Mouse (Mus musculus) midbrain, postnatal 0 days (tissue): ENCODE data around the gene Slc44a1. TPM values are rescaled to one million over a fixed set of nuclear protein-coding genes. Genes with fewer than 3 reads are reported as not detected.

ENCODE experiments used
- ATAC-seq: fragments of 200-750 bp; cut with Nextera tagmentation; 2 replicates; pipeline ENCODE4 v1.8.0; 2017; ENCODE audit warnings: moderate number of reproducible peaks, mild to moderate bottlenecking, moderate TSS enrichment, moderate library complexity; ENCODE audit not compliant: low FRiP score
- DNase-seq: peaks from one replicate; pipeline ENCODE4 v3.0.0-alpha.2; 2015; ENCODE audit warnings: low spot score
- H3K27ac ChIP-seq: fragments of 300-500 bp; sonication (generic); 2 replicates; pipeline ENCODE4 v1.5.1; 2014; ENCODE audit warnings: low read depth, mild to moderate bottlenecking, low read length, mixed read lengths
- H3K27me3 ChIP-seq: fragments of 300-500 bp; sonication (generic); 2 replicates; pipeline ENCODE4 v1.6.1; 2014; ENCODE audit warnings: low read length, control low read depth, mixed read lengths; ENCODE audit not compliant: insufficient read depth
- H3K36me3 ChIP-seq: fragments of 300-500 bp; sonication (generic); 2 replicates; pipeline ENCODE4 v1.6.1; 2014; ENCODE audit warnings: low read length, control low read depth, mixed read lengths; ENCODE audit not compliant: insufficient read depth
- H3K4me1 ChIP-seq: fragments of 300-500 bp; sonication (generic); 2 replicates; pipeline ENCODE4 v1.6.1; 2014; ENCODE audit warnings: mild to moderate bottlenecking, control low read depth, antibody characterized with exemption, low read length, mixed read lengths; ENCODE audit not compliant: insufficient read depth
- H3K4me2 ChIP-seq: fragments of 300-500 bp; sonication (generic); 2 replicates; pipeline ENCODE4 v1.6.1; 2014; ENCODE audit warnings: low read depth, mild to moderate bottlenecking, low read length, mixed read lengths; ENCODE audit not compliant: poor library complexity, severe bottlenecking
- H3K4me3 ChIP-seq: fragments of 300-500 bp; sonication (generic); 2 replicates; pipeline ENCODE4 v1.5.1; 2014; ENCODE audit warnings: low read depth, mild to moderate bottlenecking, low read length, moderate library complexity
- H3K9ac ChIP-seq: fragments of 300-500 bp; sonication (generic); replicated peaks from 2 replicates; pipeline ENCODE4 v1.6.1; 2014; ENCODE audit warnings: mild to moderate bottlenecking, low read length, moderate library complexity, mixed read lengths; ENCODE audit not compliant: poor library complexity, severe bottlenecking
- H3K9me3 ChIP-seq: fragments of 300-500 bp; sonication (generic); 2 replicates; pipeline ENCODE4 v1.6.1; 2016; ENCODE audit warnings: low read length, control low read depth
- CTCF ChIP-seq: IDR thresholded peaks from 2 replicates; pipeline ENCODE4 v1.5.1; 2016; ENCODE audit warnings: antibody characterized with exemption, mild to moderate bottlenecking
- WGBS: fragments of 180-500 bp; shearing (Covaris S2); extraction: QIAGEN DNeasy Blood & Tissue Kit; methylation state at CpG from one replicate; pipeline ENCODE4 v1.1.7; 2014; 5-methylcytosine and 5-hydroxymethylcytosine counted together
- polyA plus RNA-seq: library from polyadenylated mRNA; unstranded; fragments of >200 nt; fragmentation: Nextera tagmentation; extraction: Ambion mirVana; gene quantifications from 2 replicates; pipeline ENCODE4 v1.2.1, GENCODE M21; 2015
- total RNA-seq: library from RNA; depleted of rRNA; stranded (reverse); fragments of >200 nt; gene quantifications from 2 replicates; pipeline ENCODE4 v1.2.3, GENCODE M21; 2014; rRNA removed

The Slc44a1 gene
- 23.2 and 24.2 TPM in 2 replicates for total RNA-seq
- polyA plus RNA-seq, result 8.3 and 8.6 TPM in 2 replicates

GRCm38 (mm10) chr4:53440010-53440815 is at the start of gene Slc44a1:
TSS of gene Slc44a1 (plus strand) at chr4:53440413.
- 0 out of 2 replicates have a peak, but pooled peaks cover 4% of the 10 kb centered on the region for H3K4me1 ChIP-seq
- ATAC-seq (peak; percentile 97), DNase-seq (peak; percentile 95)
- no peaks in the 10 kb centered on the region for H3K9me3 ChIP-seq
- no peaks in the 10 kb centered on the region for H3K36me3 ChIP-seq
- peak within 1 kb of the TSS; percentile 89 for H3K9ac ChIP-seq
- H3K4me3 ChIP-seq, result peak within 1 kb of the TSS; percentile 81
- peak; percentile 26; the same call in 1 of the 2 replicates for TF ChIP-seq CTCF
- peak within 1 kb of the TSS; percentile 84 for H3K27ac ChIP-seq
- no peaks in the 10 kb centered on the region for H3K27me3 ChIP-seq
- 0% methylated on average over 47 of the region's 122 CpGs for WGBS
- H3K4me2 ChIP-seq, result peak within 1 kb of the TSS; percentile 83

DNA sequence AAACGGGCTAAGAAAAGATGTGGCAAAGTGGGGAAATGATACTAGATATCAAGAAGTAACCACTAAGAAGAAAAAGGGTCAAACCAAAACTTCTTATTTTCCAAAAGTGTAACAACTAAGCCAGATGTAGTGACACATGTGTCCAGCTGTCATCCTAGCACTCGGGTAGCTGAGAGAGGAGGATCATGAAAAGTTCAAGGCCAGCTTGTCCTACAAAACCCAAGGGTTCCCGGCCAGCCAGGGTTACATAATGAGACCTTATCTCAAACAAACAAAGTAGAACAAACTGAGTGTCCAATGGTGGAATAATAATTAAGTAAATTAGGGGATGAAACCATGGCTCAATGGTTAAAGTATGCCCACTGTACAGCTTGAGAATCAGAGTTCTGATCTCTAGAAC is 45.2 kb upstream of the Slc44a1 start:
- WGBS, result 86% methylated on average over 3 of the region's 3 CpGs
- Histone ChIP-seq H3K27me3 (no peaks in the 10 kb centered on the region), H3K9me3 (no peaks in the 10 kb centered on the region), H3K27ac (no peak overlapping the region), H3K36me3 (no peaks in the 10 kb centered on the region), H3K9ac (no peak overlapping the region), H3K4me2 (no peak overlapping the region), H3K4me1 (no peaks in the 10 kb centered on the region), H3K4me3 (no peak overlapping the region)
- ATAC-seq, result no peak
- no peak for TF ChIP-seq CTCF
- DNase-seq, result no peak

DNA sequence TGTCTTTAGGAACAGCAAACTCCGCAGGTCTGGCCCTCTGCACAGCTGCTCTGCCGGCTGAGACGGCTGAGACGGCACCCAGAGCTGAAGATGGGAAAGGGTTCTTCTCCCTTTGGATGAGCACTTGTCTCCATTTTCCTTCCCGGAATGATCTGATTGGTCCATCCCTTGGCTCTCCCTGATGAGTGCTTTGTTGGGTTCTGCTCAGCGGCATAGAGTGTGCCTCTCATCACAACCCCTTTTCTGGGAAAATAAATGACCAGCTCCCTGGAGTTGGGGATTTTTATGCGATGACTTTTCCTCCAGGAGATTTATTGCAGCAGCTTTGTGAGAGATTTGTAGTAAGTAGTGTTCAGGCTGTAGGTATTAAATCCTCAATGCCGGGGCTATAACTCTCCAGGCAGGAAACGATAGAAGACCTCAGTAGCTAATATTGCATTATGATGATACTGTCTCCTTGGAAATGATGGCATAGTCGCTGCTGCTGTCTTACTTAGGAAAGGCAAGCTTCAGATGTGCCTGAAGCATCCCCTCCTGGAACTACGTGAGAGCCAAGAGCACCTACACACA is 43.5 kb upstream of the Slc44a1 start:
- WGBS, result 74% methylated on average over 11 of the region's 11 CpGs
- no peak overlapping the region for H3K9ac ChIP-seq
- no peak overlapping the region for H3K27ac ChIP-seq
- H3K4me3 ChIP-seq, result no peak overlapping the region
- no peaks in the 10 kb centered on the region for H3K4me1 ChIP-seq
- no peak for TF ChIP-seq CTCF
- H3K9me3 ChIP-seq, result no peaks in the 10 kb centered on the region
- DNase-seq, result no peak
- no peaks in the 10 kb centered on the region for H3K27me3 ChIP-seq
- no peak for ATAC-seq
- H3K4me2 ChIP-seq, result no peak overlapping the region
- no peaks in the 10 kb centered on the region for H3K36me3 ChIP-seq

- ATAC-seq (no peak), DNase-seq (peak; percentile 49)
- H3K27me3 ChIP-seq, result no peaks in the 10 kb centered on the region
- no peaks in the 10 kb centered on the region for H3K4me1 ChIP-seq
- TF ChIP-seq CTCF, result no peak
- no peak overlapping the region for H3K4me3 ChIP-seq
- no peak overlapping the region for H3K4me2 ChIP-seq
- WGBS, result 60% methylated on average over 4 of the region's 4 CpGs
- no peak overlapping the region for H3K9ac ChIP-seq
- no peaks in the 10 kb centered on the region for H3K36me3 ChIP-seq
- H3K27ac ChIP-seq, result no peak overlapping the region
- no peaks in the 10 kb centered on the region for H3K9me3 ChIP-seq
These were observed 42.7 kb upstream of the Slc44a1 start for GRCm38 (mm10) chr4:53397280-53398117.

- Histone ChIP-seq H3K4me1 (no peaks in the 10 kb centered on the region), H3K27me3 (no peaks in the 10 kb centered on the region), H3K36me3 (no peaks in the 10 kb centered on the region), H3K4me3 (no peak overlapping the region), H3K9me3 (no peaks in the 10 kb centered on the region), H3K4me2 (no peak overlapping the region), H3K27ac (no peak overlapping the region), H3K9ac (no peak overlapping the region)
- no peak for ATAC-seq
- DNase-seq, result no peak
- WGBS, result 50% methylated on average over 5 of the region's 5 CpGs
- no peak for TF ChIP-seq CTCF
These were observed 41.7 kb upstream of the Slc44a1 start for GRCm38 (mm10) chr4:53398561-53398960.
